Mouse (Mus musculus) ES-E14 (cell line): ENCODE data around the gene Fam216a.

Experiments used
- HCFC1 ChIP-seq: IDR thresholded peaks from 2 replicates; pipeline ENCODE4 v1.6.1; 2012; ENCODE audit warnings: low read length, inconsistent platforms, borderline replicate concordance; ENCODE audit not compliant: insufficient read depth
- MAFK ChIP-seq: IDR thresholded peaks from 2 replicates; pipeline ENCODE4 v1.6.1; 2014; ENCODE audit warnings: mild to moderate bottlenecking, low read depth, low read length, inconsistent platforms; ENCODE audit not compliant: insufficient read depth
- ZC3H11A ChIP-seq: IDR thresholded peaks from 2 replicates; pipeline ENCODE4 v1.6.1; 2012; ENCODE audit warnings: low read depth, mild to moderate bottlenecking, inconsistent platforms, low read length, borderline replicate concordance
- ZNF384 ChIP-seq: IDR thresholded peaks from 2 replicates; pipeline ENCODE4 v1.6.1; 2012; ENCODE audit warnings: low read depth, low read length, inconsistent platforms

DNA sequence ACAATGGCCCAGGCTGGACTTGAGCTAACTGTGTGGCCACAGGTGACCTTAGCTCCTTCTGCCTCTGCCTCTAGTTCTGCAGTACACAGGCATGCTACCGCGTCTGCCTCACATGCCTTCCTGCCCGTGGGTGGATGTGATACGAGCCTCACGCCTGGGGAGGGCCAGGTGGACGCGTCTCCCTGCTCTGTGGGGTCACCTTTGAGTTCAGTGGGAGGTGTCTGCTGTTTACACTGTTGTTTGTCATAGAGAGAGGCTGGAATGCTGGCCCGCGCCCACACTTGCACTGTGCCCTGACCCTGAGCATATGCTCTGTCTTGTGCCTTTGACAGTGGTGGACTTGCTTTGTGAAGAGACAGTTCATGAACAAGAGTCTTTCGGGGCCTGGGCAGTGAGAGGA is 33.4 kb upstream of the Fam216a start:
- TF ChIP-seq ZC3H11A, result no peak
- no peak for TF ChIP-seq MAFK
- no peak for TF ChIP-seq HCFC1
- no peak for TF ChIP-seq ZNF384
